Mouse (Mus musculus): ENCODE data around the gene Rsrc2. TPM values are rescaled to one million over a fixed set of nuclear protein-coding genes. Genes with fewer than 3 reads are reported as not detected.

Rsrc2 gene
- polyA plus RNA-seq, 1 experiment from 2014 or later = 96.7 TPM

DNA sequence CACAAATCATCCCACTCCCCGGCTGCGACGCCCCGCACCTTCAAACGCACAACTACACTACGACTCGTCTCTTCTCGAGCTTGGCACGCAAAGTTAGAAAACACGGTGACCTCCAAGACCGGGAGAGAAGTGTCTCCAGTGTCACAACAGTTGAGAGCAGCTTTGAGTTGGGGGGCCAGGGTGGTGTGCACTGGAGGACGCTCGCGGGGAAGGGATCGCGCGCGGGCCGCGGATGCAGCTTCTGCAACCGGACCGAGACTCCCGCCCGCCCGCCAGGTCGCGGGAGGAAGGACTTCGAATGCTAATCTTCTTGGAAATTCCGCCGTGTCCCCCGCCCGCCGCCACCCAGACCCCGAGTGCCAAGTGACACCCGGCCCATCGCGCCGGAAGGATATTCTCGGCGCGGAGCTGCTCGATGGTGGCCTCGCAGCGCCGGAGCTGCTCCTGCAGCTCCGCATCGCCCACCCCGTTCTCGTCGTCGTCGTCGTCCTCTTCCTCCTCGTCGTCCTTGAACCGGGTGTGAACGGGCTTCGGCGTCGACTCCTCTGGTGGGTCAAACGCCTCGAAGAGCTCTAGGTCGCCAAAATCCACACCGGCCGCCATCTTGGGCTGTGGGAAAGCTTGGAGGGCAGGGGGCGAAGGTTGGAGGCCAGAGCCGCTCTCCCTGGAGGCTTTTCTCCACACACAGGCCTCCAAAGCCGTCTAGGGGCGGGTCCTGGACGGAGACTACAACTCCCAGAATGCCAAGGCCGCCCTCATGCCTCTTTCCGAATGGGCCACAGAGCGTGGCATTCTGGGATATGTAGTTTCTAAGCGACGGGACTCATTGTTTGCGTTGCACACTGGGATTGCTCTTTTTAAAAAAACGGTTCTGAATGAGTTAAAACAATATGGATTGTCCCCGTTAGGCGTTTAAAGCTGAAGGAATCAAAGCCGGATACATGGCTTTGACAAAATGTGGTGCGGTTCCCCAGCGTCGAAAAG is 28.6 kb downstream of the Rsrc2 start, which contains the start of gene Zcchc8:
Gene Zcchc8, minus strand, starts transcription at position 773 of the 984 bp plus-strand sequence.
- Histone ChIP-seq H3K4me1 (ENCODE audit: insufficient read depth, low read depth, low read length) (peaks cover 6% of the 10 kb centered on the region; the same call in 1 of the 2 replicates), H3K27ac (ENCODE audit: low read length) (peak within 1 kb of the TSS; percentile 69), H3K9ac (replicated peaks; ENCODE audit: low read depth) (peak within 1 kb of the TSS; percentile 63), H3K9me3 (ENCODE audit: low read length) (no peaks in the 10 kb centered on the region), H3K36me3 (ENCODE audit: insufficient read depth, low read length) (no peaks in the 10 kb centered on the region), H3K4me3 (ENCODE audit: low read depth, low read length) (peak within 1 kb of the TSS; percentile 91), H3K4me2 (replicated peaks; ENCODE audit: low read depth, low read length) (peak within 1 kb of the TSS; percentile 71), H3K27me3 (replicated peaks; ENCODE audit: insufficient read depth, low read length) (no peaks in the 10 kb centered on the region)
- peak; percentile 100 for ATAC-seq
- TF ChIP-seq EP300 (IDR thresholded peaks at IDR 0.05) = no peak
- TF ChIP-seq CTCF (IDR thresholded peaks at IDR 0.05) = no peak
- whole genome bisulfite sequencing = under 1% methylated on average over 82 of the region's 83 CpGs
- peak; percentile 99 for DNase-seq (ENCODE audit: low spot score)

DNA sequence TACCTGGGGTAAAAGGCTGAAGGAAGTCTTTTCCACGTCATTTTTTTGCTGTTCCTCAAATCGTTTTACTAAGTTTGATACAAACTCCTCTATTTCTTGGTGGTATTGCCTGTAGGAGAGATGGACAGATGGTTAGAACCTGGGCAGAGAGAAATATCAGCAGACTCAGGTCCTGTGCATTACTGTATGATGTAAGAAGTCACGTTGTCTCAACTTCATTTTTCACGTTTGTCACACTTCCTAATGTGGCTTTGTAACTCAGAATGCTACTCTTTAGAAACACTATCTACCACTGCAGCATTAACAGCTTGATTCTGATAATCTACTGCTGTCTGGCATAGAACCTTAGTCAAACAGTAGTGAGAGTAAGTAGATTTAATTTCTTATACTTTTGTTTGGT is 34.6 kb downstream of the Rsrc2 start:
- 71% methylated on average over 4 of the region's 4 CpGs for WGBS

GRCm38 (mm10) chr5:123713782-123714181 is 35.4 kb downstream of the Rsrc2 start:
- no peak overlapping the region for H3K4me2 ChIP-seq (replicated peaks; ENCODE audit: low read depth, low read length)
- DNase-seq (ENCODE audit: low spot score) (peak; percentile 24), ATAC-seq (no peak)
- TF ChIP-seq EP300 (IDR thresholded peaks at IDR 0.05) = no peak
- no peak for TF ChIP-seq CTCF (IDR thresholded peaks at IDR 0.05)
- H3K27me3 ChIP-seq (replicated peaks; ENCODE audit: insufficient read depth, low read length) = no peaks in the 10 kb centered on the region
- no peaks in the 10 kb centered on the region for H3K9me3 ChIP-seq (ENCODE audit: low read length)
- 90% methylated on average over 6 of the region's 6 CpGs for WGBS
- H3K9ac ChIP-seq (replicated peaks; ENCODE audit: low read depth) = no peak overlapping the region
- no peak overlapping the region for H3K27ac ChIP-seq (ENCODE audit: low read length)
- H3K36me3 ChIP-seq (ENCODE audit: insufficient read depth, low read length) = peaks cover 14% of the 10 kb centered on the region
- no peak overlapping the region for H3K4me3 ChIP-seq (ENCODE audit: low read depth, low read length)
- peaks cover 6% of the 10 kb centered on the region; the same call in 1 of the 2 replicates for H3K4me1 ChIP-seq (ENCODE audit: insufficient read depth, low read depth, low read length)

More for the DNA sequence above, 34.6 kb downstream of the Rsrc2 start:
- Histone ChIP-seq H3K4me2 (replicated peaks; ENCODE audit: low read depth, low read length) (no peak overlapping the region), H3K27me3 (replicated peaks; ENCODE audit: insufficient read depth, low read length) (no peaks in the 10 kb centered on the region), H3K4me1 (ENCODE audit: insufficient read depth, low read depth, low read length) (peaks cover 6% of the 10 kb centered on the region; the same call in 1 of the 2 replicates), H3K27ac (ENCODE audit: low read length) (no peak overlapping the region), H3K9ac (replicated peaks; ENCODE audit: low read depth) (no peak overlapping the region), H3K9me3 (ENCODE audit: low read length) (no peaks in the 10 kb centered on the region), H3K4me3 (ENCODE audit: low read depth, low read length) (no peak overlapping the region), H3K36me3 (ENCODE audit: insufficient read depth, low read length) (peaks cover 14% of the 10 kb centered on the region)
- ATAC-seq (no peak), DNase-seq (ENCODE audit: low spot score) (no peak)
- TF ChIP-seq CTCF (IDR thresholded peaks at IDR 0.05) (no peak), EP300 (IDR thresholded peaks at IDR 0.05) (no peak)

- DNase-seq (ENCODE audit: low spot score) = peak; percentile 41
- H3K9ac ChIP-seq (replicated peaks; ENCODE audit: low read depth) = no peak overlapping the region
- no peak overlapping the region for H3K4me2 ChIP-seq (replicated peaks; ENCODE audit: low read depth, low read length)
- peaks cover 42% of the 10 kb centered on the region for H3K36me3 ChIP-seq (ENCODE audit: insufficient read depth, low read length)
- no peak overlapping the region for H3K4me3 ChIP-seq (ENCODE audit: low read depth, low read length)
- H3K27ac ChIP-seq (ENCODE audit: low read length) = no peak overlapping the region
- ATAC-seq = peak; percentile 19; the same call in 1 of the 2 replicates
- H3K9me3 ChIP-seq (ENCODE audit: low read length) = no peaks in the 10 kb centered on the region
- 49% methylated on average over 4 of the region's 4 CpGs for WGBS
- no peaks in the 10 kb centered on the region for H3K4me1 ChIP-seq (ENCODE audit: insufficient read depth, low read depth, low read length)
- TF ChIP-seq CTCF (IDR thresholded peaks at IDR 0.05) (no peak), EP300 (IDR thresholded peaks at IDR 0.05) (no peak)
- no peaks in the 10 kb centered on the region for H3K27me3 ChIP-seq (replicated peaks; ENCODE audit: insufficient read depth, low read length)
Measured at GRCm38 (mm10) chr5:123709571-123709970, 39.6 kb downstream of the Rsrc2 start.

GRCm38 (mm10) chr5:123708598-123708997 is 40.6 kb downstream of the Rsrc2 start:
- DNase-seq (ENCODE audit: low spot score) (peak; percentile 67), ATAC-seq (peak; percentile 44; the same call in 1 of the 2 replicates)
- no peaks in the 10 kb centered on the region for H3K27me3 ChIP-seq (replicated peaks; ENCODE audit: insufficient read depth, low read length)
- WGBS = 81% methylated on average over 12 of the region's 12 CpGs
- no peak overlapping the region for H3K4me3 ChIP-seq (ENCODE audit: low read depth, low read length)
- no peak overlapping the region for H3K4me2 ChIP-seq (replicated peaks; ENCODE audit: low read depth, low read length)
- no peak for TF ChIP-seq CTCF (IDR thresholded peaks at IDR 0.05)
- no peak for TF ChIP-seq EP300 (IDR thresholded peaks at IDR 0.05)
- no peak overlapping the region for H3K27ac ChIP-seq (ENCODE audit: low read length)
- H3K4me1 ChIP-seq (ENCODE audit: insufficient read depth, low read depth, low read length) = no peaks in the 10 kb centered on the region
- H3K9ac ChIP-seq (replicated peaks; ENCODE audit: low read depth) = no peak overlapping the region
- H3K9me3 ChIP-seq (ENCODE audit: low read length) = no peaks in the 10 kb centered on the region
- H3K36me3 ChIP-seq (ENCODE audit: insufficient read depth, low read length) = peaks cover 49% of the 10 kb centered on the region

DNA sequence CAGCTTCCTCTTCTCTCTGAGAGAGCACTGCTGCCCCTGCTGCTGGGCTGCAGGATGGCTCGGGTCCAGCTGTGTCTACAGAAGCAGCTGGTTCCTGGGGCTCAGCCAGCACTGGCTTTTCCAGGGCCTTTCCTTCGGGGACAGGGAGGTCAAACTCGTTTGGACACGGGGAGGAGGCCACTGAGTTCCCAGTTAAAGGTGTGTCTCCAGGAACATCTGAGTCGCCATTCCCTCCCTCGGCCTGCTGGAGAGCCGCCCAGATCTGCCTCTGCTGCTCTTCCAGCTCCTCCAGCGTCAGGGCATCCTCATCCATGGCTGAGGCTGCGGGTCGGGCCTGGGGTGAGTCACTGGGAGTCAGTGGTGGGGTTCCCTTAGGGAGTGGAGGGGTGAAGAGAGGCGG is 48.6 kb downstream of the Rsrc2 start:
- ATAC-seq = peak; percentile 47
- no peak overlapping the region for H3K27ac ChIP-seq (ENCODE audit: low read length)

More for the DNA sequence above, 48.6 kb downstream of the Rsrc2 start:
- 46% methylated on average over 11 of the region's 11 CpGs for WGBS
- Histone ChIP-seq H3K9ac (replicated peaks; ENCODE audit: low read depth) (no peak overlapping the region), H3K4me1 (ENCODE audit: insufficient read depth, low read depth, low read length) (no peaks in the 10 kb centered on the region), H3K4me3 (ENCODE audit: low read depth, low read length) (no peak overlapping the region), H3K9me3 (ENCODE audit: low read length) (no peaks in the 10 kb centered on the region), H3K27me3 (replicated peaks; ENCODE audit: insufficient read depth, low read length) (no peaks in the 10 kb centered on the region), H3K4me2 (replicated peaks; ENCODE audit: low read depth, low read length) (no peak overlapping the region), H3K36me3 (ENCODE audit: insufficient read depth, low read length) (peaks cover 26% of the 10 kb centered on the region)
- TF ChIP-seq CTCF (IDR thresholded peaks at IDR 0.05) = peak; percentile 39
- no peak for TF ChIP-seq EP300 (IDR thresholded peaks at IDR 0.05)
- peak; percentile 64 for DNase-seq (ENCODE audit: low spot score)

All from lung, postnatal 0 days (tissue).